Mouse (Mus musculus) urinary bladder, postnatal 4 days (tissue): ENCODE measurements around the gene Bcat1.
A peak's percentile ranks its signal among the peaks of the same experiment; 100 is the strongest.

ENCODE experiments used
- DNase-seq, 2 experiments: peaks; one replicate each; pipeline ENCODE4 v3.0.0; 2021 to 2022; ENCODE audit warnings: low spot score in 2 of 2

Bcat1 gene

GRCm38 (mm10) chr6:145056102-145056501, 19.9 kb downstream of the Bcat1 start:
- no peak for DNase-seq

- DNase-seq = no peak
These were observed 20.6 kb downstream of the Bcat1 start for GRCm38 (mm10) chr6:145055277-145055858.

GRCm38 (mm10) chr6:145052669-145053068, 23.3 kb downstream of the Bcat1 start:
- DNase-seq = no peak

- peak in 1 of 2 experiments; percentile 10 for DNase-seq
These were observed 25.1 kb downstream of the Bcat1 start for GRCm38 (mm10) chr6:145050899-145051298.

- DNase-seq = peak in 1 of 2 experiments; percentile 59
These were observed 27.6 kb downstream of the Bcat1 start for GRCm38 (mm10) chr6:145048131-145048997.

GRCm38 (mm10) chr6:145047445-145047857, 28.5 kb downstream of the Bcat1 start:
- peak in 1 of 2 experiments; percentile 57 for DNase-seq

GRCm38 (mm10) chr6:145046266-145046890, 29.6 kb downstream of the Bcat1 start:
- DNase-seq = peak in 1 of 2 experiments; percentile 39

- DNase-seq = no peak
These were observed 30.9 kb downstream of the Bcat1 start for GRCm38 (mm10) chr6:145044916-145045574.

- DNase-seq = no peak
These were observed 35.3 kb downstream of the Bcat1 start for GRCm38 (mm10) chr6:145040732-145041131.

- DNase-seq = no peak
These were observed 38.4 kb downstream of the Bcat1 start for GRCm38 (mm10) chr6:145037626-145038025.

- DNase-seq = no peak
These were observed 40.6 kb downstream of the Bcat1 start for GRCm38 (mm10) chr6:145035412-145035811.

GRCm38 (mm10) chr6:145030587-145030986, 45.4 kb downstream of the Bcat1 start:
- no peak for DNase-seq

GRCm38 (mm10) chr6:145023990-145024389, 52.0 kb downstream of the Bcat1 start:
- no peak for DNase-seq

- DNase-seq = no peak
These were observed 52.8 kb downstream of the Bcat1 start for GRCm38 (mm10) chr6:145022966-145023725.

- DNase-seq = no peak
These were observed 53.6 kb downstream of the Bcat1 start for GRCm38 (mm10) chr6:145022349-145022748.

- DNase-seq = no peak
These were observed 55.4 kb downstream of the Bcat1 start for GRCm38 (mm10) chr6:145020553-145020952.

GRCm38 (mm10) chr6:145018295-145018694, 57.7 kb downstream of the Bcat1 start:
- DNase-seq = no peak

- no peak for DNase-seq
These were observed 58.5 kb downstream of the Bcat1 start for GRCm38 (mm10) chr6:145017508-145017907.

- no peak for DNase-seq
These were observed 59.3 kb downstream of the Bcat1 start for GRCm38 (mm10) chr6:145016639-145017038.

GRCm38 (mm10) chr6:145014944-145015343, 61.0 kb downstream of the Bcat1 start:
- no peak for DNase-seq

GRCm38 (mm10) chr6:145012699-145013098, 63.3 kb downstream of the Bcat1 start:
- no peak for DNase-seq
